Mouse (Mus musculus): ENCODE data around the gene Rita1. TPM values are rescaled to one million over a fixed set of nuclear protein-coding genes. Genes with fewer than 3 reads are reported as not detected.

Gene Rita1
- polyA plus RNA-seq, 1 experiment from 2014 or later: 13.1 TPM

DNA sequence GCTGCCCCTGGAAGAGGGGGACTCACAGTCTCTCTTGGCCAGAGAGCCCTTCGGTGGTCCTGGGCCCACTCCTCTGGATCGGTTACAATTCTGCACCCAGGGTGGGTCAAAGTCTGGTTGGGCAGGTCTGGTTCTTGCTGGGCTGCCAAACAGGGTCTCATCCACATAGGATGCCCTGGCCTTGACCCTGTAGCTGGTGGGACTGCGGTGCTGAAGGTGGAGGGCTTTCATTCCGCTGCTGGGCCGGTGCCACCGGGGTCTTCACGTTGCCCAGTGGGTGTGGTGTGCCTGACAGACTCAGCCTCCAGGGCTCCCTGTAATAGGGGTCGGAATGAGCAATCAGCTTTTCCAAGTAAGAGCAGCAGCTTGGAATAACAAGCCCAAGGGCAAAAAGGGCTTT lies 973 bp downstream of the Rita1 start:
- Histone ChIP-seq H3K9ac (ENCODE audit: low read depth, low read length) (peak overlapping the region; percentile 79), H3K27me3 (replicated peaks; ENCODE audit: control insufficient read depth, insufficient read depth, low read length) (no peaks in the 10 kb centered on the region), H3K9me3 (ENCODE audit: control insufficient read depth, low read length) (peaks cover 4% of the 10 kb centered on the region; the same call in 1 of the 2 replicates), H3K4me3 (ENCODE audit: low read depth, low read length) (peak overlapping the region; percentile 82), H3K4me1 (replicated peaks; ENCODE audit: control insufficient read depth, insufficient read depth, low read length) (peaks cover 15% of the 10 kb centered on the region), H3K27ac (ENCODE audit: low read depth, low read length) (no peak overlapping the region), H3K36me3 (ENCODE audit: control insufficient read depth, insufficient read depth, low read length) (peaks cover 17% of the 10 kb centered on the region; the same call in 1 of the 2 replicates), H3K4me2 (peak overlapping the region; percentile 73)
- WGBS: 68% methylated on average over 8 of the region's 8 CpGs
- ATAC-seq (replicated peaks; ENCODE audit: low FRiP score) (no peak), DNase-seq (ENCODE audit: low spot score) (no peak)

GRCm38 (mm10) chr5:120610906-120611305 lies 1.5 kb downstream of the Rita1 start:
- Histone ChIP-seq H3K27me3 (replicated peaks; ENCODE audit: control insufficient read depth, insufficient read depth, low read length) (no peaks in the 10 kb centered on the region), H3K4me3 (ENCODE audit: low read depth, low read length) (peak overlapping the region; percentile 82), H3K36me3 (ENCODE audit: control insufficient read depth, insufficient read depth, low read length) (peaks cover 12% of the 10 kb centered on the region; the same call in 1 of the 2 replicates), H3K9me3 (ENCODE audit: control insufficient read depth, low read length) (peaks cover 3% of the 10 kb centered on the region; the same call in 1 of the 2 replicates), H3K9ac (ENCODE audit: low read depth, low read length) (no peak overlapping the region), H3K27ac (ENCODE audit: low read depth, low read length) (no peak overlapping the region), H3K4me1 (replicated peaks; ENCODE audit: control insufficient read depth, insufficient read depth, low read length) (peaks cover 15% of the 10 kb centered on the region), H3K4me2 (peak overlapping the region; percentile 73)
- ATAC-seq (replicated peaks; ENCODE audit: low FRiP score): no peak
- no peak for DNase-seq (ENCODE audit: low spot score)
- WGBS: 89% methylated on average over 5 of the region's 5 CpGs

DNA sequence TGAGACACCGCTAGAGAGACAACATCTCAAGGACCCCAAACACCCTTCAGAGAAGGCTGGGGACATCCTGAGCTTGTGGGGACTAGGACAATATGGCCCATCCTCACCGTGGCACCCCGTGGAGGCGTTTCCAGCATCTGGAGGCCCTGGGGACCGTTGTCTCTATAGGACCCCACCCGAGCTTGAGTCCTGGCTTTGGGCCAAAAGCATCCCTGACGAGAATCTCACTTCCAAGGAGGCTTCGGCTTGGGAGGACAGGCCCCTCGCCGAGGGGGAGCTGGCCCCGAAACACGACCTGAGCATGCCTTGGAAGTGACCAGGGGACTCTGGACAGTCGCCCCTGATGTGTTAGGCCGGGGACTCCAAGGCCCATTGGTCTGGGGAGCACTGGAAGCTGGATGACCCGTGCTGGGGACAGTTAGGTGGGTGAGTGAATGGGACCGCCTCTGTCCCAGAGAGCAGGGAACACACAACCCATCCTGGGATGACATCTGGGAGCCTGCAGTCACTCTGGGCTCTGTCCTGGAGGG lies 3.1 kb downstream of the Rita1 start:
- no peak for ATAC-seq (replicated peaks; ENCODE audit: low FRiP score)
- Histone ChIP-seq H3K4me1 (replicated peaks; ENCODE audit: control insufficient read depth, insufficient read depth, low read length) (peaks cover 20% of the 10 kb centered on the region), H3K27me3 (replicated peaks; ENCODE audit: control insufficient read depth, insufficient read depth, low read length) (no peaks in the 10 kb centered on the region), H3K4me2 (no peak overlapping the region), H3K9me3 (ENCODE audit: control insufficient read depth, low read length) (no peaks in the 10 kb centered on the region), H3K9ac (ENCODE audit: low read depth, low read length) (no peak overlapping the region), H3K4me3 (ENCODE audit: low read depth, low read length) (no peak overlapping the region), H3K27ac (ENCODE audit: low read depth, low read length) (no peak overlapping the region), H3K36me3 (ENCODE audit: control insufficient read depth, insufficient read depth, low read length) (peaks cover 3% of the 10 kb centered on the region; the same call in 1 of the 2 replicates)
- DNase-seq (ENCODE audit: low spot score): no peak
- WGBS: 91% methylated on average over 16 of the region's 16 CpGs

GRCm38 (mm10) chr5:120607335-120607734 lies 5.1 kb downstream of the Rita1 start:
- Histone ChIP-seq H3K4me1 (replicated peaks; ENCODE audit: control insufficient read depth, insufficient read depth, low read length) (peaks cover 16% of the 10 kb centered on the region), H3K4me3 (ENCODE audit: low read depth, low read length) (no peak overlapping the region), H3K4me2 (no peak overlapping the region), H3K36me3 (ENCODE audit: control insufficient read depth, insufficient read depth, low read length) (peaks cover 3% of the 10 kb centered on the region; the same call in 1 of the 2 replicates), H3K9me3 (ENCODE audit: control insufficient read depth, low read length) (no peaks in the 10 kb centered on the region), H3K27ac (ENCODE audit: low read depth, low read length) (no peak overlapping the region), H3K27me3 (replicated peaks; ENCODE audit: control insufficient read depth, insufficient read depth, low read length) (no peaks in the 10 kb centered on the region), H3K9ac (ENCODE audit: low read depth, low read length) (no peak overlapping the region)
- ATAC-seq (replicated peaks; ENCODE audit: low FRiP score) (no peak), DNase-seq (ENCODE audit: low spot score) (no peak)
- 70% methylated on average over 3 of the region's 3 CpGs for WGBS

- Histone ChIP-seq H3K36me3 (ENCODE audit: control insufficient read depth, insufficient read depth, low read length) (peaks cover 3% of the 10 kb centered on the region; the same call in 1 of the 2 replicates), H3K9ac (ENCODE audit: low read depth, low read length) (no peak overlapping the region), H3K4me1 (replicated peaks; ENCODE audit: control insufficient read depth, insufficient read depth, low read length) (peaks cover 17% of the 10 kb centered on the region), H3K27me3 (replicated peaks; ENCODE audit: control insufficient read depth, insufficient read depth, low read length) (no peaks in the 10 kb centered on the region), H3K4me2 (0 out of 2 replicates have a peak overlapping the region, but pooled peaks have one; percentile 20), H3K4me3 (ENCODE audit: low read depth, low read length) (no peak overlapping the region), H3K27ac (ENCODE audit: low read depth, low read length) (no peak overlapping the region), H3K9me3 (ENCODE audit: control insufficient read depth, low read length) (no peaks in the 10 kb centered on the region)
- 66% methylated on average over 25 of the region's 25 CpGs for WGBS
- ATAC-seq (replicated peaks; ENCODE audit: low FRiP score) (no peak), DNase-seq (ENCODE audit: low spot score) (no peak)
Observed at GRCm38 (mm10) chr5:120606590-120607200, 5.7 kb downstream of the Rita1 start.

GRCm38 (mm10) chr5:120605688-120606087 lies 6.7 kb downstream of the Rita1 start:
- Histone ChIP-seq H3K36me3 (ENCODE audit: control insufficient read depth, insufficient read depth, low read length) (peaks cover 3% of the 10 kb centered on the region; the same call in 1 of the 2 replicates), H3K4me1 (replicated peaks; ENCODE audit: control insufficient read depth, insufficient read depth, low read length) (peaks cover 20% of the 10 kb centered on the region), H3K4me3 (ENCODE audit: low read depth, low read length) (peak overlapping the region; percentile 34), H3K27me3 (replicated peaks; ENCODE audit: control insufficient read depth, insufficient read depth, low read length) (no peaks in the 10 kb centered on the region), H3K9me3 (ENCODE audit: control insufficient read depth, low read length) (no peaks in the 10 kb centered on the region), H3K9ac (ENCODE audit: low read depth, low read length) (peak overlapping the region; percentile 41; the same call in 1 of the 2 replicates), H3K4me2 (peak overlapping the region; percentile 70), H3K27ac (ENCODE audit: low read depth, low read length) (no peak overlapping the region)
- WGBS: 2% methylated on average over 8 of the region's 8 CpGs
- DNase-seq (ENCODE audit: low spot score): peak; percentile 80
- peak; percentile 65 for ATAC-seq (replicated peaks; ENCODE audit: low FRiP score)

- H3K27me3 ChIP-seq (replicated peaks; ENCODE audit: control insufficient read depth, insufficient read depth, low read length): no peaks in the 10 kb centered on the region
- WGBS: 4% methylated on average over 10 of the region's 10 CpGs
- H3K4me1 ChIP-seq (replicated peaks; ENCODE audit: control insufficient read depth, insufficient read depth, low read length): peaks cover 23% of the 10 kb centered on the region
- H3K4me2 ChIP-seq: peak overlapping the region; percentile 70
- peak overlapping the region; percentile 41 for H3K9ac ChIP-seq (ENCODE audit: low read depth, low read length)
- peak; percentile 19; the same call in 1 of the 2 replicates for ATAC-seq (replicated peaks; ENCODE audit: low FRiP score)
- DNase-seq (ENCODE audit: low spot score): no peak
- peak overlapping the region; percentile 34 for H3K4me3 ChIP-seq (ENCODE audit: low read depth, low read length)
- no peaks in the 10 kb centered on the region for H3K9me3 ChIP-seq (ENCODE audit: control insufficient read depth, low read length)
- H3K27ac ChIP-seq (ENCODE audit: low read depth, low read length): peak overlapping the region; percentile 19; the same call in 1 of the 2 replicates
- peaks cover 3% of the 10 kb centered on the region; the same call in 1 of the 2 replicates for H3K36me3 ChIP-seq (ENCODE audit: control insufficient read depth, insufficient read depth, low read length)
Observed at GRCm38 (mm10) chr5:120605241-120605661, 7.1 kb downstream of the Rita1 start.

DNA sequence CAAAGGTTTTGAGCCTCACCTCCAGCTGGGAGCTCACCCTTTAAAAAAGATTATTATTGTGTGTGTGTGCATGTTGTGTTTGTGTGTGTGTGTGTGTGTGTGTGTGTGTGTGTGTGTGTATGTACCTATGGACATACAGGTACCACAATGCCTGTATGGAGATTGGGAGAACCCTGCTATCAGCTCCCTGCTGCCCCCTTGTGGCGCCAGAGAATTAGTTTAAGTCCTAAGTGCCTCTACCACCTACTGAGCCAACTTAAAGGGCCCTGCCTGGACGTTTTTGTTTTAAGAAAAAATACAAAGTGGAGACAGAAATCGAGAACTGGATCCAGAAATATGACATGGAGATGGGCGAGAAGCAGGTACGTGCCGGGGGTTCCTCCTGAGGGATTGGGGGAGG lies 7.5 kb downstream of the Rita1 start:
- ATAC-seq (replicated peaks; ENCODE audit: low FRiP score) (peak; percentile 46; the same call in 1 of the 2 replicates), DNase-seq (ENCODE audit: low spot score) (peak; percentile 73)
- H3K4me1 ChIP-seq (replicated peaks; ENCODE audit: control insufficient read depth, insufficient read depth, low read length): peaks cover 27% of the 10 kb centered on the region
- peak overlapping the region; percentile 34 for H3K4me3 ChIP-seq (ENCODE audit: low read depth, low read length)
- 5% methylated on average over 6 of the region's 6 CpGs for WGBS
- H3K9ac ChIP-seq (ENCODE audit: low read depth, low read length): no peak overlapping the region
- H3K4me2 ChIP-seq: peak overlapping the region; percentile 70
- H3K27me3 ChIP-seq (replicated peaks; ENCODE audit: control insufficient read depth, insufficient read depth, low read length): no peaks in the 10 kb centered on the region
- peaks cover 3% of the 10 kb centered on the region; the same call in 1 of the 2 replicates for H3K36me3 ChIP-seq (ENCODE audit: control insufficient read depth, insufficient read depth, low read length)
- peak overlapping the region; percentile 19; the same call in 1 of the 2 replicates for H3K27ac ChIP-seq (ENCODE audit: low read depth, low read length)
- H3K9me3 ChIP-seq (ENCODE audit: control insufficient read depth, low read length): no peaks in the 10 kb centered on the region
